Mouse (Mus musculus): ENCODE data around the gene Uba1y. TPM values are rescaled to one million over a fixed set of nuclear protein-coding genes. Genes with fewer than 3 reads are reported as not detected.
"Not testable (repeated sequence)": the region's sequence is repeated elsewhere in the genome, so short reads cannot be mapped to it uniquely, and the experiment has no call there.

Uba1y gene
- polyA plus RNA-seq (2012; fragmentation: generic; extraction: Trizol), result not detected
- long read RNA-seq, experiment 1, result 0 reads
- long read RNA-seq, experiment 2, result 0 reads

DNA sequence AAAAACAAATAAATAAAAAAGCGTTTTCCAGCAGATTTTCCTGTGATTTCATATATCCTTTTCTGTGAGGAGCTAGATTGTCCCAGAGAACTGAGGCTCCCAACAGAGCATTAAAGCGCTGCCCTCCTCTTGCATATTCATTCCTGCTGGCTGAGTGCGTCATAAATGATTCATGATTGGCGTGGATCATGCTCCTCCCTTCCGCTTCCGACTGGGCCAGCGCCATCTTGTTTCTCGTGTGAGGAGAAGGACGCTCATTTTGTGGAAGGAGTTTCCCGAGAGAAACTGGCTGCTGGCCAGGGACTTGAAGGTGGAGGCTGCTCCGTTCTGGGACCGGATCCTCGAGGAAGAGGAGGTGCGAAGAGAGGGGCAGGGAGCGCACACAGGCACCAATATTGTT, at the start of gene Uba1y:
Gene Uba1y (plus strand): TSS at position 254 of the 400 bp plus-strand sequence.
- H3K4me3 ChIP-seq (ENCODE audit: insufficient read depth, poor library complexity, severe bottlenecking), result no peak within 1 kb of the TSS
- no peak within 1 kb of the TSS for H3ac ChIP-seq (ENCODE audit: control insufficient read depth, insufficient read length, low read depth)
- no peaks in the 10 kb centered on the region for H3K79me3 ChIP-seq (ENCODE audit: low read depth)
- no peak for TF ChIP-seq MYOG (IDR thresholded peaks at IDR 0.05; ENCODE audit: control insufficient read depth, extremely low read depth, insufficient read length)
- TF ChIP-seq CEBPB (IDR thresholded peaks at IDR 0.05; ENCODE audit: low read depth), result no peak
- no peak for TF ChIP-seq FOSL1 (IDR thresholded peaks at IDR 0.05; ENCODE audit: insufficient read depth, low read length, poor library complexity, severe bottlenecking)
- no peak for TF ChIP-seq MYOD1 (IDR thresholded peaks at IDR 0.05; ENCODE audit: control insufficient read depth, insufficient read length, low read depth)
- no peak for TF ChIP-seq CTCF (IDR thresholded peaks at IDR 0.05; ENCODE audit: control insufficient read depth, insufficient read depth, insufficient read length)
- TF ChIP-seq MAX (IDR thresholded peaks at IDR 0.05), result no peak
- TF ChIP-seq USF1 (IDR thresholded peaks at IDR 0.05; ENCODE audit: low read depth), result no peak
- no peaks in the 10 kb centered on the region for H3K79me2 ChIP-seq (ENCODE audit: control insufficient read depth, insufficient read depth)
- H3K27me3 ChIP-seq (ENCODE audit: control insufficient read depth, insufficient read depth, insufficient read length), result no peaks in the 10 kb centered on the region
- H3K36me3 ChIP-seq (ENCODE audit: control insufficient read depth, insufficient read depth), result no peaks in the 10 kb centered on the region

DNA sequence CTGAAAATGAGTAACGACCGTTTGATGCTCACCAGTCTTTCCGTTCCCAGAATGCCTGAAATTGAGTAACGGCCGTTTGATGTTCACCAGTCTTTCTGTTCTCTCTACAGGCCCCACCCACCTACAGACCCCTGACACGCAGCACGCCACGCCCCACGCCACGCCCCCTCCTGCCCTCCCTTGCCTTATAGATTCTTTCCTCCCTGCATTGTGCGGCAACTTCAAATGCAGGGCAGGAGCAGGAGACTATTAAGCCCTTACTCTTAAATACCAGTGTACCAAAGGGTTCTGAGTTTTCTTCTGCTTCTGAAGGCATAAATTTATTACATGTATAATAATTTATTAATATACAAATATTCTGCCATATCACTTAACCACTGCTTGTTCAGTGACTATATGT, 21.1 kb upstream of the Uba1y start, which contains the start of gene Zfy1:
Gene Zfy1 (minus strand): TSS at position 101 of the 400 bp plus-strand sequence.
- not testable (repeated sequence) for H3K79me3 ChIP-seq (ENCODE audit: low read depth); H3K27me3 ChIP-seq (ENCODE audit: control insufficient read depth, insufficient read depth, insufficient read length); H3K4me3 ChIP-seq (ENCODE audit: insufficient read depth, poor library complexity, severe bottlenecking); H3ac ChIP-seq (ENCODE audit: control insufficient read depth, insufficient read length, low read depth); H3K79me2 ChIP-seq (ENCODE audit: control insufficient read depth, insufficient read depth); H3K36me3 ChIP-seq (ENCODE audit: control insufficient read depth, insufficient read depth)

DNA sequence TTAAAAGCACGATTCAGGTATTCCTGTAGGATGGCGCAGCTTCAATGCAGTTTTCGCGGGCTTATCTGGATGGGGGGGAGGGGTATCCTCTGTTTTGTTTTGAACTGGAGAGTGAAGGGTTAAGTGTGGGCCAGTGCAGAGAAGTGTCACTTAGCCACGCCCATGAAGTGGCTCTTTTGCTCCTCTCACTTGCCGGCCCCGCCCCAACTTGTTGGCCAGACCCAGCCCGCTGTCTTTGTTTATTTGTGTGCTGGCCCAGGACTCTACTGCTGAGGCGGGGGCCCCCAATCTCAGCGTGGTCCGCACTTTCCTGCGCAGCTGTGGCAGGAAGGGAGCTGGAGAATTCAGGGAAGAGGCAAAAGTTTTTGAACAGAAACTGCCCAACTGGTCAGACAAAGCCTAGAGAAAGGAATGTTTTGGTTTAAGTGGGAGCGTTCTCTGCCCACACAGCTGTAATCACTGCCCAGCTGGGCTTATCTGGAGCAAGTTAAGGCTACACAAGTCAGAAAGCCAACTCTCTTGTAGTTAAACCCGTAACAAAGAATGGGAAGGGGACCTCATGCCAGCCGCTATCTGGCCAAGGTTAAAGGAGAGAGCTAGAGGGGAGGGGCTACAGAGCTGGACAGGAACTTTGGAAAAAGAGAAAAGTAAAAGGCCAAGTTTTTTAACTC, 9.3 kb upstream of the Uba1y start:
- TF ChIP-seq MYOG (IDR thresholded peaks at IDR 0.05; ENCODE audit: control insufficient read depth, extremely low read depth, insufficient read length) (no peak), CEBPB (IDR thresholded peaks at IDR 0.05; ENCODE audit: low read depth) (no peak), FOSL1 (IDR thresholded peaks at IDR 0.05; ENCODE audit: insufficient read depth, low read length, poor library complexity, severe bottlenecking) (no peak), MYOD1 (IDR thresholded peaks at IDR 0.05; ENCODE audit: control insufficient read depth, insufficient read length, low read depth) (no peak), CTCF (IDR thresholded peaks at IDR 0.05; ENCODE audit: control insufficient read depth, insufficient read depth, insufficient read length) (no peak)

DNA sequence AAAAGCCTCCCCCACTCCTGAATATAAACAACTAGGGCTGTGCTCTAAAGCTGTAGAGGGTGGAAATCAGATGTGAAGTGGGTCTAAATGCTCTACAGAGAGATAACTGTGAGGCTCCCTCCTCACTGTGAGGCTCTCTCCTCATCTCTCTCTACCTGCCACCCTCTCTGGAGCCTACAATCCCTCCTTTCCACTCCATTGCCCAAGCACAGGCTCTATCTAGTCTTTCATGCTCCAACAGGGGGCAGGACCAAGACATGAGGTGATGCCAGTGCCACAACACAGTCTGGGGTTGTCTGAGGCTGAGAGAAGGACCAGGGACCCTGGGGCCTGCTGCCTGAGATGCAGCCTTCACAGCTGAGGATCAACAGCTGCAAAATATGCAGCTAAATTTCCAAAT, 54.0 kb downstream of the Uba1y start:
- H3K27me3 ChIP-seq (ENCODE audit: control insufficient read depth, insufficient read depth, insufficient read length), result no peaks in the 10 kb centered on the region
- H3K79me2 ChIP-seq (ENCODE audit: control insufficient read depth, insufficient read depth), result no peaks in the 10 kb centered on the region
- TF ChIP-seq CEBPB (IDR thresholded peaks at IDR 0.05; ENCODE audit: low read depth), result no peak
- no peak for TF ChIP-seq FOSL1 (IDR thresholded peaks at IDR 0.05; ENCODE audit: insufficient read depth, low read length, poor library complexity, severe bottlenecking)
- no peak for TF ChIP-seq MYOG (IDR thresholded peaks at IDR 0.05; ENCODE audit: control insufficient read depth, extremely low read depth, insufficient read length)
- no peak overlapping the region for H3K4me3 ChIP-seq (ENCODE audit: insufficient read depth, poor library complexity, severe bottlenecking)
- H3K36me3 ChIP-seq (ENCODE audit: control insufficient read depth, insufficient read depth), result no peaks in the 10 kb centered on the region
- no peak overlapping the region for H3ac ChIP-seq (ENCODE audit: control insufficient read depth, insufficient read length, low read depth)
- H3K79me3 ChIP-seq (ENCODE audit: low read depth), result no peaks in the 10 kb centered on the region

More for the DNA sequence above, 9.3 kb upstream of the Uba1y start:
- Histone ChIP-seq H3K79me3 (ENCODE audit: low read depth) (no peaks in the 10 kb centered on the region), H3K4me3 (ENCODE audit: insufficient read depth, poor library complexity, severe bottlenecking) (no peak overlapping the region), H3K79me2 (ENCODE audit: control insufficient read depth, insufficient read depth) (no peaks in the 10 kb centered on the region), H3ac (ENCODE audit: control insufficient read depth, insufficient read length, low read depth) (no peak overlapping the region), H3K36me3 (ENCODE audit: control insufficient read depth, insufficient read depth) (no peaks in the 10 kb centered on the region), H3K27me3 (ENCODE audit: control insufficient read depth, insufficient read depth, insufficient read length) (no peaks in the 10 kb centered on the region)

DNA sequence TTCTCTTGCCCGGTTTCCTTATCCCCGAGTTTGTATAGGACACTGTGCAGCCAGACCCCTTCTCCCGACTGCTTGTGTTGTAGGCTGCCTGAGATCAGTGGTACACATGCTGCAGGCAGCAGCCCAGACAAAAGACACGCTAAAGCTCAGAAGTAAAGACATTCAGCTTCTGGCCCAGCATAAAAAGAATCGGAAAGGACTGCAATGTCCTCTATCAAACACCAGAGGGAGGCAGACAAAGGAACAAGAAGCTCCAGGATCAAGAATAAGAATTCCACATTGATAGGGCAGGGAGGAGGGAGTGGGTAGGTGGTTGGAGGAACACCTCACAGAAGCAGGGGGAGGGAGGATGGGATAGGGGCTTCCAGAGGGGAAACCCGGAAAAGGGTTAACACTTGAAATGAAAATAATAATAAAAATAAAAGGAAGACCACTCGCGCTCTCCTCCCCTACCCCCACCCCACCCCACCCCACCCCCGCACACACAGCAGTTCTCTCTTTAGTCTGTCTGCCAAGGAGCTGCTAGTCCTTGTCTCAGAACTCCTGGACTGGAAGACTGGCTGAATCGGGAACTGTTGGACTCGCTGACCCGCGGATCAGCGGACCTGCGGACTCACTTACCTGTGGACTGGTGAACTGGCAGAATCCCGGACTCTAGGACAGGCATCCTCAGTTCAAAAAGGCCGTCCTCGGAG, 54.6 kb downstream of the Uba1y start:
- H3K79me3 ChIP-seq (ENCODE audit: low read depth), result no peaks in the 10 kb centered on the region
- H3K36me3 ChIP-seq (ENCODE audit: control insufficient read depth, insufficient read depth), result no peaks in the 10 kb centered on the region
- H3K4me3 ChIP-seq (ENCODE audit: insufficient read depth, poor library complexity, severe bottlenecking), result no peak overlapping the region
- H3K27me3 ChIP-seq (ENCODE audit: control insufficient read depth, insufficient read depth, insufficient read length), result no peaks in the 10 kb centered on the region
- H3ac ChIP-seq (ENCODE audit: control insufficient read depth, insufficient read length, low read depth), result no peak overlapping the region
- no peaks in the 10 kb centered on the region for H3K79me2 ChIP-seq (ENCODE audit: control insufficient read depth, insufficient read depth)
- TF ChIP-seq MYOG (IDR thresholded peaks at IDR 0.05; ENCODE audit: control insufficient read depth, extremely low read depth, insufficient read length) (no peak), CEBPB (IDR thresholded peaks at IDR 0.05; ENCODE audit: low read depth) (no peak)

Other genes with a start within 250 kb of the Uba1y start
- not detected for gene Zfy1, start 21.2 kb upstream of the Uba1y start, polyA plus RNA-seq (2012; fragmentation: generic; extraction: Trizol)
- not detected for gene Kdm5d, start 79.1 kb downstream of the Uba1y start, polyA plus RNA-seq (2012; fragmentation: generic; extraction: Trizol)
- not detected for gene Eif2s3y, start 191.9 kb downstream of the Uba1y start, polyA plus RNA-seq (2012; fragmentation: generic; extraction: Trizol)

Data from C2C12 (cell line).